Mouse (Mus musculus) spleen, postnatal 36 days (tissue): ENCODE results near the gene Glra4.

Experiments
- DNase-seq, 2 experiments: peaks; one replicate each; pipeline ENCODE4 v3.0.0; 2022; ENCODE audit warnings: low spot score in 2 of 2, mixed read lengths in 1 of 2

Gene Glra4

DNA sequence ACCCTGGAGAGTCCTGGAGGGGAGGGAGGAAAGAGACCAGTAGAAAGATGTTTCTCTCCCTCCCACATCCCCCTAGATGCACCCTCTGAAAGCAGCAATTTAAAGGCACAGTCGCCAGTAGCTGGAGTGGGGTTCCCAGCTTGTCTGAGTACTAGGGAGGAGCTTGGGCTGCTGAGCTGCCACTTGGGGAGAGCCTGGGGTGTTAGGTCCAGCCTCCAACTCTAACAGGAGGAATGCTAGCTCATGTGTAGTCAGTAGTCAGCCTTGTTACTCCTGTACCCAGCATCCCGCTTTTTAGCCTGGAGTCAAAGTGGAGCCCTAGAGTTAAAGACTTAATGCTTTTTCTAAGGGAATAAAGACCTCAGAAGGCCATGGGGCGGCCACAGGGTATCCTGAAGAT lies at the start of gene Glra4:
Gene Glra4, minus strand, starts transcription at position 101 of the 400 bp plus-strand sequence.
- no peak for DNase-seq

DNA sequence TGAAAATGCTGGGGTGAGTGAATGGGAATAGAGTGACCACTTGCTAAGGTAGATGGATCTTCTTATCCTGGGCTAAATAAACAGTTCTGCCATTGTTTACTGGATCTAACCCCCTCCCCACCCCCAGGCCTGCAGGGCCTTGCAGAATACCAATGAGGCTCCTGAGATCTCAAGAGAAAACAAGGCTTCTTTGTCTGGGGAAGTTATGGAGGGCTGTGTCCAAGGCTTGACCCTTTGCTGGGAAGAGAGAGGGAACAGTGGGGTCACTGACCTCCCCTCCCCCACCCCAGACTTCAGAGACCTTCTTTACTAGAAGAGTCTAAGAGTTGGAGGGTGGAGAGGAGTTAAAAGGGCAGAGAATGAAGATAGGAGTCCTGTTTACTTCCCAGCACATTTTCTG lies 48.7 kb upstream of the Glra4 start:
- DNase-seq: no peak

DNA sequence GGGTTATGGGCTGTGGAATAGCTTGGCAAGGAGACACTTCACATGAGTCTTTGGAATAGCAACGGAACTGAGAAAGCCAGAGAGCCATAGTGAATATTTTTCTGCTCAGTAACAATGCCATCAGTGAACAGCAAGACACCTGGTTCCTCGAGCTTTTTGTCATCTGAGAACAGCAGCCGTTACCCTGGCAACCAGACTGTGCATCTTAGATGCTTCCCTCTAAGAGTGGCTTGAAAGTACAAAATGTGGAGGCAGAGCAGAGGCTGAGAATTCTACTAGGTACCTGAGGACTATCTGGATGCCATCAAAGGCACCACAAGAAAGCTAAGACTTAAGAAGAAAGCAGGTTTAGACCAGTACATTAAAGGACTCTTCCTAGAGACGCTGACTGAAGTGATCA lies 45.1 kb upstream of the Glra4 start:
- no peak for DNase-seq

DNA sequence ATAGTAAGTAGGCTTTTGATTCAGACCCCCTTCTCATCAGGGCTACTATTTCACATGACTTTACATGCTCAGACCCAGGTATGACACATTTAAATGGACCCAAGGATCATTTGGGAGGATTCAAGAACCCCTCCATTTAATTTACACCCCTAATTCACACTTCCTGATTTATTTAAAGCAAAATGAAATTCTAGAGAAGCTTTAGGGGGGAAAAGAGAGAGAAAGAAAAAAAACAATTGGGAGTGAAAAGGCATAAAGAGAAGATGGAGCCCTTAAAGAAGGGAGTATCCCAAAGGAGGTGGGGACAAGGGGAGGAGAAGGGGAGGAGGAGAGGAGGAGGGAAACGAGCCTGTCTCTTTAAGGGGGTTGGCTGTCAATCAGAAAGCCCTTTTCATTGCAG lies 42.4 kb upstream of the Glra4 start, which contains the start of gene Plp1:
Gene Plp1, plus strand, starts transcription at position 301 of the 400 bp plus-strand sequence.
- no peak for DNase-seq

DNA sequence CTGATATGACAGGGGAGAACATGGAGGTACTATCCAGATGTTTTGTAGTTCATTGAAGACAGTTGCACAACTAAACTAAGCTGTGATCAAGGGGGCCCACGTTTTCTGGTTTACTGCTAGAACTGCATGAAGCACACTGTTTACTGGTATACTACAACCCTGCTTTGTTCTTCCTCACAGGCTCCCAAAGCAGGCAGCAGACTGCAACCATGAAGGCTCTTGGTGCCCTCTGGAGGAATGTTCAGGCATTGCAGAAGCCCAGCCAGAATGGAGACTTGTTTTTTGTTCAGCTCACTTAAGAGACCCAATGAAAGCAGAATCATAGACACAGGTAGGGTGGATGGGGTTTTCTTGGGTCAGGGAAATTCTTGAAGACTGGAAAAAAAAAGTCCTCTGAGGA lies 40.3 kb upstream of the Glra4 start:
- peak; percentile 10 to 14 for DNase-seq

DNA sequence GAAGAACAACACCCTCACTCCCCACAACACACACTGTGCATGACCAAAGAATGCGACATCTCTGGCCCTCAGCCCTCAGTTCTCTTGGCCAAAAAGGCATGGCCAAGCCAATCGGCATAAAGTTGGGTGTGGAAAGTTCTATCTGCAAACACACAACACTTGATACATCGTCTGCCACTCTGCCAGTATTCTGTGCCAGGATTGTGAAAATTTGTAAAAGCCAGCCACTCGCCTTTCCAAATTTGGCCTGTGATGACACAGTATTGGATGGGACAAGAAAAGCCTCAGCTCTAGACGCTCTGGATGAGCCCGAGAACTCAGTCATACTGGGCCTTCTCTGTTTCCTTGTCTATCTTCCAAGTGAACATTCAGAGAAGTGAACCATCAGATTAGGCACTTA lies 39.8 kb upstream of the Glra4 start:
- no peak for DNase-seq

DNA sequence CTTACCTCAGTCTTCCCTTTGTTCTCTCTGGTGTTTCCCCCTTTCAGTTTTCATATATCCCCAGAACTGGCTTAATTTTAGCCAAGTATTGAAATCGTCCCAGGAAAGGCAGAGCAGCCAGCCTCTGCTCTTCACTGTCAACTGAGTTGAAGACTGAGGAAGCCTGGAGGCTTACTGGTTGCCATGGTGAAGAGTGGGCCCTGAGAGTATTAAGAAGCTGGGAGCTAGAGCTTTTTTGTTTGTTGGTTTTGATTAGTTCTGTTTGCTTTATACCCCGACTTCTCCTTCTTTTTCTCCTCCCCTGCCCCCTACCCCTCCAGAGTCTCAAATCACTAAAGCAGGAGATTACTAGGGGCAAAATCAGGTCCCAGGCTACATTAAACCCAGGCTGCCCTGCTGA lies 17.3 kb upstream of the Glra4 start:
- no peak for DNase-seq

DNA sequence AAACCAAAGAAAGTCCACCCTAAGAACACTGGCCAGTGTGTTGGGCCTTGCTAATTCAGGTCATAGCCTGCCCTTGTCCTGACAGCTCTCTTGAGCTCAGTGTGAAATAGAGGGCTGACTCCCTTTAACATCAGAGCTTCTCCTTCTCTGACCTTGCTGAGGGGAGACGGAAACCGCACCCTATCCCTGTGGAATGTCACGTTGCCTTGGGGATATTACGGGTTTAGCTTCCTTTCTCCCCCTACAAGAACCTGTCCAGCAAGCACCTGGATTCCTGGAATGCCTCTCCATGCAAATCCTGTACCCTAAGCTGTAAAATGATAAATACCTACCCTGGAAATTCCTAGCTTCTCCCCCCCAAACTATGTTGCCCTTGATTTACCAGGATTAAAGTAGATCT lies 9.5 kb upstream of the Glra4 start:
- no peak for DNase-seq

DNA sequence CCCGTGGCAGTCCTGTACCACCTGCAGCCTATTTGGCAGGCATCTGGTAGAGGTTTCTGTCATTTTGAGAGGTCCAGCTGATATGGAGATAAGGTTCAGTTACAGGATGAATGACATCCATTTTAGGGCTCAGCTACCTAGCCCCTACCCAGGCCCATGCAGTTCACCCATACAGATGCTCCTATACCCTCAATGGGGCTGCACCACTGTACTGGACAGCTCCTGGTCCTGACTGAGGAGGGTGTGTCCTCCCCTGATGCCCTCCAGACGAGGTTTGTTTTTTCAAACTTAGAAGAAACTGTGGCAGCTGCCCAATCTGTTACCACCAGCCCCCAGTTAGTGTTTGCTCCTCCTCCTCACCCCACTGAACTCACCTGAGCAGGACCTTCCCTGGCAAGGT lies 679 bp downstream of the Glra4 start:
- no peak for DNase-seq

DNA sequence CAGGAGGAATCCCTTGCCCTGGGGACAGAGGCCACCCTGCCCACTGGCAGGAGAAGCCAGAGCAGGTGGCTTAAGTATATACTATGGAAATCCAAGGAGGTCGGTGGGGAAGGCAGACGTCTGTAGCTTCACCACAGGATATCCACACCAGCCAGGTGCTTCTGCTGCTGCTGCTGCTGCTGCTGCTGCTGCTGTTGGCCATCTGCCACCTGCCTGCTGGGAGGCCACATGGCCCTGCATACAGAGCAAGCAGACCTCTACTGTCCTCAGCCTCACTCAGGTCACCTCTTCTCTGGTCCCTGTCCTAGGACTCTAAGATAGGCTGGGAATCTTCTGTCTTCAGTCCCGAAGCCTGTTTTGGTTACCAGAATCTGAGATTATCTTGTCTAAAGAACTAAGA lies 1.9 kb downstream of the Glra4 start:
- DNase-seq: no peak

DNA sequence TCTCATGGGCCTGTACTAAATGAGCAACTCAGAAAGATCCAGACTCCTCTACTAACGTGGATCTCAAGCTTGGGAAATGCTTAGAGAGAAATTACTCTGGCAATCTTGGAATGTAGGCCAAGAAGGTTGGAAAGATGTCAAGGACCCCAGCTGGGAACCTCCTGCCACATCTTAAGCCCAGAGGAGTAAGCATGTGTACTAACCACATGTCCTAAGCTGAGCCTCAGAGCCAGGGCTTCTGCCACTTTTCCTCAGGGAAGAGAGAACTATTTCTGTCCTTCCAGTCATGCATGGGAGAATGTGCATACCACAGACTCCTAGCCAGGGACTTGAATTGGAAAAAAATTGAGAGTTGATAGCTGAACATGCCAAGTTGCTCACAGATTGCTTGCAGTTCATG lies 6.9 kb downstream of the Glra4 start:
- no peak for DNase-seq

DNA sequence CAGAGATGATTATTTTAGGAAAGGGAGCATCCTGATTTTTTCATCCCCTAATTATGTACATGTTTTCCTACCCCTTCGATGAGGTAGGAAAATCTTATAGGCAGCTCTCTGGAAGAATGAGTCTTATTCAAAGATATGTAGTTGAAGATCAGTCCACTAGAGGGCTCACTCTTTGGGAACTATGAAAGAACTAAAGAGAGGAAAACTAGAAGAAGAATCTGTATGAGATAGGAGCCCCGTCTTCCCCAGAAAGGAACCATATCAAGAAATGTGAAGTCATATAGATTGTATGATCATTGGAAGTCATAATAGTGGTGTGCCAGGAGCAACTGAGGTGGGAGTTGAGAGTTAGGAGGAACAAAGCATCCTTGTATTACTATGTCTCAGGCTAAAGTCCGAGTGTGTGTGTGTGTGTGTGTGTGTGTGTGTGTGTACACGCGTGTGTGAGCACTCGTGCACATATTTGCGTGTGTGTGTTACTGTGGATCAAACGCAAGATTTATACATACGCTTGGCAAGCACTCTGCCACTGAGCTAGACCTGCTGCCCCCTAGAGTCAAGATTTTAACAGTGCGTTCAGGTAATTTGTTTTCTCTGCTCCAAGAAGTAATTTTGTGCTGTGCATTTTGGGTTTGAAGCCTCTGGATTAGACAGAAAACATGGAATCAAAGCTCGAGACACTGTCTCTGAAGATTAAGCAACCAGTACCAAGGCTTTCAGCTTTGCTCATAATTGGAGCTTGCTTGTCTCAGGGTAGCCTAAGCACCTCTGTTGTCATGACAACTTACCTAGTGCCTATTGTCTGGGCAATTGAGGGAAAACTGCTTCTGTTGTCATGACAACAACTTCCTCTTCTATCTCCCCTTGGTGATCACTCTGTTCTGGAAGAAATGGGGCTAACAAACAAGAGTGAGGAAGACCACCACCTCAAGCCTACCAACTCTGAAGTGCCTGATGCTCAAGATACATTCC lies 18.6 kb downstream of the Glra4 start:
- DNase-seq: no peak

DNA sequence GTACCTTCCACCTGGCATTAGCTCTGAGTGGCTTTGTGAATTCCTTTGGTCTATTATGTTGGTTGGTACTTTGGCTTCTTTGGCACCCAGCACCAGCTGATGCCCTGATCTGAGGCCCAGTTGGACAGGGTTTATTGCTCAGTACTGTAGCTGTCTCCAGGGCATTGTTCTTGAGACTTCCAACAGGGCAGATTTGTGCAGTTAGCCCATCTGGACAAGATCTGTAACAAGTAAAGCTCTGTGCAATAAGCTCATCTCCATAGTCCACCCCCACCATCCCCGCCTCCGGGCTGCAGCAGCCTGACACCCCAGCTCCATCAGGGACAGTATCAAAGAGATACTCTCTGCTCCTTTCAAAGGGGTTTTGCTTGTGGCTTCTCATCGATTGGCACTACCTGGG lies 24.5 kb downstream of the Glra4 start:
- DNase-seq: no peak

DNA sequence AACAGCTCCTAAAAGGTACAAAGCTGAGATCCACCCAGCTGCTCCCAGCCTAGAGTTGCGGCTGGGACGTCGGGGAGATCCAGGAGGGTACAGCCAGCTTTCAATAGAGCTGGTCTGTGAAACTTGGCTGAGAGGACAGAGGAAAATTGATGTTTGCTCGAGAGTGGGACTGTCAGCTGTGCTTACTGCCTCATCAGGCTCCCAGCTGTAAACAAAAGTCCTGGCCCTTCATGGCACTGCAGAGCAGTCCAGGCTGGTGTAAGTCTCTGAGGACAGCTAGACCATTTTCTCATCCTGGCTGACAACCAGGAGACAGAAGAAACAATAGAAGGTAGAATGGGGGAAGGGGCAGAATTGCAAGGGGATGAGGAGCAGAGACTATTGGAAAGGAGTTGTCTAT lies 30.6 kb downstream of the Glra4 start:
- DNase-seq: no peak

DNA sequence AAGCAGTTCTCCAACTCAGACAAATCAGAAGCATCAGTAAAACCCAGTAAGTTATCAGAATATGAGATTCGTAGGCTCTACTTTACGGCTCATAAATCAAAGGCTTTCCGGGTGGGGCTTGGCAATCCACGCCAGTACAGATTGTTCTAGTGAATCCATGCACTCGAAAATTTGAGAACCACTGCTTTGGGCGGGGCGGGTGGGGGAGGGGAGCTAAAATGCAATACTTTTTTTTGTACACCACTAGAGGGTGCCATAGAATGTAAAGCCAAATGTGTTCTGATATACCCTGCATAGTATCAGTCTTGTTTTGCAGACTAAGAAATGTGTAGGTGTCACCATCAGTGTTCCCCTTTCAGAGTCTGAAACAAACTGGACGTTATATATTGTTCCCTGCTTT lies 35.3 kb downstream of the Glra4 start:
- DNase-seq: no peak

DNA sequence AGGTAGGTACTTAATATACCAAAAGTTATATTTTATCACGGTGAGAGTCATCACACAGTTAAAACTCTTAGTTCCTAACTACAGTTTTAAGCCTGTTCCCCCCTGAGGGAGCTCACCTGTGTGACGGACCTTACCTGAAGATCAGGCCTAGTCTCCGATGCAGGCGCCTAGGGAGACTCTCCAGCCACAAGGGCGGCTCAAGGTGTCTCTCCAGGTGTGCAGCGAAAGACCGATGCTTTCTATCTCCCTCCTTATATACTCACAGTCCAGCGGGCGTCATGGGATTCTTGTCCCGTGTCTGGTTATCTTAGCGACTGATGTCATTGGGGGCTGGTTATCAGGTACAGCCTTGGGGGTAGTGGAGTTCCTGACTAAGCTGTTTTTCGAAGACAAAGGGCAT lies 36.5 kb downstream of the Glra4 start, which contains the start of gene Morf4l2:
Gene Morf4l2, minus strand, starts transcription at position 232 of the 400 bp plus-strand sequence.
- DNase-seq: no peak

DNA sequence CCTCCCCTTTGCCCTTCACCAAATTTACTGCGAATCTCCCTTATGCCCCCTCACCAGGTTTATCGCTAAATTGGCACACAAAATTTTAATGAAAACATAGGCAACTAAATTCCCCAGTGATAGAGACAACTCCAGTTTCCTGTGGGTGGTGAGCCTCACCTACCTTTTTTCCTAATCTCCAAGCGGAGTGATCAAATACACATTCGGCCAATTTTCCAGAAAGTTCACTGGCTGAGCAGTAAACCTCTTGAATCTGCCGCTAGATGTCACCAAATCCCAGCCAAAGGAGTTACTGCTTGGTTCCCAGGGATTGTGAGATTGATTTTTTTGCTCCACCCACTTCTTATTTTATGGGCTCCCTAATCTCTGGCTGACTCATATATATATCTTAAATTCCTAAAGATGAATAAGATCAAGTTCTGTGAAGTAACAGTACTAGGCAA lies 37.3 kb downstream of the Glra4 start:
- peak; percentile 31 to 51 for DNase-seq

DNA sequence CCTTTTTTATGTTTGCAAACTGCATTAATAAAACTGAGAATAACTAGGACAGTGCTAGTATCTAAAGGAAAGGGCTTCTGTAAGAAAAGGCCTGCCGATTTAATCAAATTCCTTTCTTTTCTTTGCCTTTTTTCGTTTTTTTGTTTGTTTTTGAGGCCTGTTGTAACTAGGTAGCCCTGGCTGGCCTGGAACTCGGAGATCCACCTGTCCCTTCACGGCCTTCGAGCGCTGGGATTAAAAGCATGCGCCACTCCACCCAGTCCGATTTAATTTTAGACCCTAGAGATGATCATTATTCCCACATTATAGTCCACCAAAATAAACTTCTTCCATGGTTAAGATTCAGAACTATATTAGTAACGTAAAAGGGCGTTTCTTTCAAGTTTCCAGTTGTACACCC lies 37.7 kb downstream of the Glra4 start:
- no peak for DNase-seq

DNA sequence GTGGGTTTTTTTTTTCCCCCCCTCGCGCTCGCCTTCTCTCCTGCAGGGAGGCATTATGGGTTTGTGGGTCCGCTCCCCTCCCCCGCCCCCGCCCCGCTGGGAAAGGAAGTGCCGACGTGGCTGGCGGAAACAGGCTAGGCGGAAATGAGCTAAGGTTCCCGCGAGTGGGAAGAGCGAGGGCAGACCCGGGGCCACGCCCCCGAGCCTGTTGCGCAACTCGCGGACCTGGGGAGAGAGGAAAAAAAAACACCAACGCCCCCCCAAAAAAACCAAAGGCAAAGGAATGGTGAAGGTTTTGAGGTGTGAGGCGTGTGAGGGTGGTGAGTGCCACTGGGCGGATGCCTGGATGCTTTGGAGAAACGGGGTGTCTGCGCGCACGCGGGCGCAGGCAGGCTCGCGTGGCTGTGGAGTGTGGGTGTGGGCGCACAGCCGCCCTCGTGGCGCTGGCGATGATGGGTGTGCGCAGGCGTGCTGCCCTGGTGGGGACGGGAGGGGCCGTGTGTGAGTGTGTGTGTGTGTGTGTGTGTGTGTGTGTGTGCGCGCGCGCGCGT lies 38.2 kb downstream of the Glra4 start:
- DNase-seq: peak; percentile 77 to 83

DNA sequence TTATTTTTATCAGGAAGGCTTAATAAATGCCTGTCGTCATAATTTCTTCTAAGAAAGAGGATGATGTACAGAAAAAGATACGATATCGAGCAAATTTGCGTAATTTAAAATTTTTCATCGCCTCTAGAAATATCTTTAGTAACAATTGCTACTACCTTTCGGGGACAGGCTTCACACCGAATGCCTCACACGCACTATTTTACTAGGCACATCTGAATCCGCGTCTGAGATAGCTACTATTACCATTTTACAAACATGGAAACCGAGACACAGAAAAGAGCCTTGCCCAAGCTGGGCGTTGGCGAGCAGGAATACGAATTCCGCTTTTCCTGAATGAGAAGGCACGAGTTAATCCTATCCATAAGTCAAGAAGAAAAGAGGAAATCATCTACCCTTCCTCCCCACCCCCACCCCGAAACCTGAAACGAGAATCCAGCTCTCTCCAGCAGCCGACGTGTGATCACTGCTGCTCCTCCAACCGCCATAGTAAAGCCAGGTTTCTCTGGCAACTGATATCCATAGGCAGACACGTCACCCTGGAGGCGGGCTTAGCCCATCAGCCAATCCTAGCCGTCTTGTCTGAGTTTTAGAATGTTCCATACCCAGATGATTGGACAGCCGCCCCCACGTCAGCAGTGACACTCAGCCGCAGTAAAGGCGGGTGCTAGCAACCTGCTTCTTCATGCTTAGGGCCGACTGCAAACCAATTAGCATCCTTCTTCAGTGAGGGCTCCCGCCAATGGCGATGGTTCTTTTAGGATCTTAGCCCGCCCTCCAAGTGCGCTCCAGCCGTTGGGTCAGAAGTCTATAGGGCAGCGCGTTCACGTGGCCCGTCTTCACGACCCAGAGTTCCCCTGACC lies 38.9 kb downstream of the Glra4 start:
- DNase-seq: peak; percentile 94

DNA sequence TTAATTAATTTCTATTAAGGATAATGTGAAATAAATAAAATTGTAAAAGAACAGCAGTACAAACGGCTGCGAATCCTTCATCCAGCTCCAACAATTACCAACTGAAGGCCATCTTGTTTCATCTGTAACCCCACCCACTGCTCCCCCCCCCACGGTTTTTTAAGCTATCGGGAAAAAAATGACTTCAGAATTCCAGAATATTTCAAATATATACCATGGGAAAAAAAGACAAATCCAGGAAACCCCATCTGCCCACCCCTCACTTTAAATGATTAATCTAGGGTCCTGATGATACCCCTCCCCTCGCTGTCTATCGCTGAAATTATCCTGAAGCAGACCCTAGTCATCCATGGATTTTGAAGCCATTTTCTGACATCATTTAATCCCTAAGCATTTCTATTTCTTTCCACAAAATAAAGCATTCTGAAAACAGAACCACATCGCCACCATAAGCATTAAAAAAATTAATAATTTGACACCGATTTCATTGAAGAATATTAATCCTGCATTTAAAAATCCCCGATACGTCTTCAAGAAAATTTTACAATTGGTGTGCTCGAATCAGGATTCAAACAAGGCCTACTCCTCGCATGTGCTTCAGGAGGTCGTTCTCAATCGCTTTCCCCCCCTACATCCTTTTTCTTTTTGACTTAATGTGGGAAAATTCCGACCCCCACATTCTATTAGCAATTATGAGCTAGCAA lies 39.7 kb downstream of the Glra4 start:
- DNase-seq: no peak

DNA sequence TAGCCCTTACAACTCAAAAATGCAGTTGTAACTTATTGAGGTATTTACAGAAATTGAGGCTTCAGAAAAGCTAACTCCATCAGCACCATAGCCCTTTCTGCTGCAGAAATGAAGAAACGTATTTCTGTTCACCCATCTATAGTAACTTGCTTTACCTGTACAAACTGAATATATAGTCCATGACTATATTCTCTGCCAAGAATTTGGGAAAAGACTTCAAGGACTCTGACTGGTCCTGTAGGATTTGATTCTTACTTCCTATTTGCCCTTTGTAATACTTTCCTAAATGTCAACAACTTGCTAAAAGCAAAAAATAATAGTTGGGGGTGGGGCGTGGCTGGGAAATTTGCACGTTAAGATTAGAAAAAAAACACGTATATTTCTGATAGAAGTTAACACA lies 47.9 kb downstream of the Glra4 start:
- no peak for DNase-seq
